Comparison of ENCODE assay signal across 16 mouse cellular contexts in the genomic region with DNA sequence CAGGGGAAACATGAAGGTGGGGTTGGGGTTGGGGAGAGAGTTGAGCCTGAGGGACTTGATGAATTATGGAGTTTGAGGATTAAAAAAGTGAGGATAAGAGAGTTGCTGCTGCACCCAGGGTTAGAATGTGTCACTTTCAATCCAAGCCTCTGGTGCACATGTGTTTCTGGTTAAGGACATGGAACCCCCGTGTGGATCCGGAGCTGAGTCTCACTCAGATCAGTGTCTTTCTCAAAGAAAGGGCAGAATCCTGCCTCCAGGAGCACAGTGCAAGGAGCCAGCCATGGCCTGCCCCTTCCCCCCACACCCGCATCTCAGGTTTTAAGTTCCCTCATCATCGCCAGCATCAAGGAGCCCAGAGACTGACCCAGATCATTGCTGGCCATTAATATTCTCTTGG.
A peak's percentile ranks its signal among the peaks of the same experiment; 100 is the strongest.
DNase-seq lines count a peak whose midpoint lies in the region; ATAC-seq and TF ChIP-seq lines count a peak whose summit lies in the region.
"Had no signal": no experiment of that assay in that cellular context is flagged by ENCODE, and none has a peak within 500 bp of the region (broad histone marks: within the 10 kb centered on the region; RNA-seq: fewer than 3 reads in every experiment).

No protein-coding gene starts in this region.

- intact Hi-C loops in gastrocnemius, adult 2 months (cut with DNase I) = no loop called here

- DNase-seq in gastrocnemius, adult 2 months = peak; percentile 20
- DNase-seq in gastrocnemius, postnatal 10 days = no peak
- peak; percentile 30 for DNase-seq in embryo, embryonic 9.5 days (ENCODE audit: extremely low spot score)
- DNase-seq in limb, embryonic 11.5 days (ENCODE audit: low spot score) = peak; percentile 43
- no peak for DNase-seq in thymus, postnatal 0 days (ENCODE audit: low spot score)
- DNase-seq in frontal cortex, postnatal 14 days (ENCODE audit: low spot score in 2 of 2) = no peak
- no peak for DNase-seq in ovary, postnatal 10 days (ENCODE audit: low spot score)
- DNase-seq: cerebellum, postnatal 25 days; heart, postnatal 36 days; kidney, adult 18-20 months; kidney, postnatal 14 days; layer of hippocampus, adult 9-11 months; lung, adult 2 months had no signal

- TF ChIP-seq CTCF in gastrocnemius, adult 2 months (IDR thresholded peaks at IDR 0.05) = no peak

- peaks cover 42% of the 10 kb centered on the region for H3K4me1 ChIP-seq in forebrain, embryonic 15.5 days
- peaks cover 8% of the 10 kb centered on the region; the same call in 1 of the 2 replicates for H3K4me1 ChIP-seq in limb, embryonic 11.5 days (ENCODE audit: control insufficient read depth, insufficient read depth, low read length)
- H3K4me1 ChIP-seq: heart, embryonic 10.5 days had no signal

- H3K4me3 ChIP-seq in gastrocnemius, adult 2 months = no peak overlapping the region
- no peak overlapping the region for H3K4me3 ChIP-seq in forebrain, embryonic 15.5 days
- H3K4me3 ChIP-seq in limb, embryonic 11.5 days (ENCODE audit: low read depth, low read length) = no peak overlapping the region
- H3K4me3 ChIP-seq: erythroblast, embryonic 14.5 days; heart, embryonic 10.5 days had no signal

- no peak overlapping the region for H3K9ac ChIP-seq in forebrain, embryonic 15.5 days (replicated peaks)
- H3K9ac ChIP-seq in limb, embryonic 11.5 days (ENCODE audit: low read length) = no peak overlapping the region

- no peaks in the 10 kb centered on the region for H3K9me3 ChIP-seq in forebrain, embryonic 15.5 days
- no peaks in the 10 kb centered on the region for H3K9me3 ChIP-seq in limb, embryonic 11.5 days (ENCODE audit: control insufficient read depth, low read length)
- H3K9me3 ChIP-seq: heart, embryonic 10.5 days had no signal

- H3K36me3 ChIP-seq in forebrain, embryonic 15.5 days = 0 out of 2 replicates have a peak, but pooled peaks cover 2% of the 10 kb centered on the region
- no peaks in the 10 kb centered on the region for H3K36me3 ChIP-seq in limb, embryonic 11.5 days (ENCODE audit: control insufficient read depth, insufficient read depth, low read length)
- H3K36me3 ChIP-seq: heart, embryonic 10.5 days had no signal

- ATAC-seq in forebrain, embryonic 15.5 days (replicated peaks) = no peak
- ATAC-seq in limb, embryonic 11.5 days (ENCODE audit: insufficient number of reproducible peaks, low FRiP score, low TSS enrichment, low read depth) = no peak

- WGBS in forebrain, embryonic 15.5 days = 59% methylated on average over 4 of the region's 4 CpGs
- WGBS in limb, embryonic 11.5 days = 21% methylated on average over 4 of the region's 4 CpGs

- no peak overlapping the region for H3K27ac ChIP-seq in gastrocnemius, adult 2 months
- peak overlapping the region; percentile 73 for H3K27ac ChIP-seq in forebrain, embryonic 15.5 days (replicated peaks)
- no peak overlapping the region for H3K27ac ChIP-seq in limb, embryonic 11.5 days (replicated peaks; ENCODE audit: low read depth, low read length)
- H3K27ac ChIP-seq: heart, embryonic 10.5 days had no signal

- no peaks in the 10 kb centered on the region for H3K27me3 ChIP-seq in forebrain, embryonic 15.5 days
- H3K27me3 ChIP-seq in limb, embryonic 11.5 days (ENCODE audit: control insufficient read depth, insufficient read depth, low read length) = no peaks in the 10 kb centered on the region

- H3K4me2 ChIP-seq in forebrain, embryonic 15.5 days (replicated peaks) = no peak overlapping the region
- no peak overlapping the region for H3K4me2 ChIP-seq in limb, embryonic 11.5 days (ENCODE audit: low read depth, severe bottlenecking)

Comparison
In these comparisons a context has a peak if more than half of its experiments do, and no peak if none do; other contexts are left out.
1. DNase-seq: peak in gastrocnemius, adult 2 months (single experiment), embryo, embryonic 9.5 days (single experiment) and limb, embryonic 11.5 days (single experiment); none in gastrocnemius, postnatal 10 days (single experiment), thymus, postnatal 0 days (single experiment), frontal cortex, postnatal 14 days (0 of 2) and ovary, postnatal 10 days (single experiment).